Mouse (Mus musculus): ENCODE data around the gene Mobp. TPM values are rescaled to one million over a fixed set of nuclear protein-coding genes. Genes with fewer than 3 reads are reported as not detected.

Gene Mobp
- polyA plus RNA-seq, 1 experiment from 2014 or later, result not detected

DNA sequence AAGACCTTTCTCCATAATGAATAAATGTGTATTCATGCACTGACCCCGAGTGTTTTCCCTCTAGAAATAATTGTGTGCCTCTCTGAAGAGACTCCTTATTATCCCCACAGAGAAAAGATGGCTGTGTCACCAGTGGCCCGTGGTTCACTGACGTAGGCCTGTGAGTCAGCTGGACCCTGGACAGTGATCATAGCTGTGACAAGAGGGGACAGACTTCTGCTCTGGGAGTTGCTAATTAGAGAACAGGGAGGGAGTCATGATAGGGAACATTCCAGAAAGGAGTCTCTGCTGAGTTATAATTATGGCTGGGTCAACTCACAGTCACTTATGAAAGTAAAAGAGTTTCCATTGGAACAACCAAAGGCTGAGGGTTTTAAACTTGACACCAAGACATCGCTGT lies 61.4 kb downstream of the Mobp start:
- Histone ChIP-seq H3K4me1 (replicated peaks) (peaks cover 18% of the 10 kb centered on the region; the same call in 1 of the 2 replicates), H3K4me2 (no peak overlapping the region), H3K27ac (ENCODE audit: poor library complexity, severe bottlenecking) (no peak overlapping the region), H3K4me3 (no peak overlapping the region), H3K27me3 (replicated peaks) (no peaks in the 10 kb centered on the region), H3K9ac (no peak overlapping the region), H3K36me3 (no peaks in the 10 kb centered on the region), H3K9me3 (replicated peaks) (no peaks in the 10 kb centered on the region)
- WGBS, result 53% methylated on average over 4 of the region's 4 CpGs
- no peak for ATAC-seq (ENCODE audit: insufficient number of reproducible peaks, low FRiP score)

DNA sequence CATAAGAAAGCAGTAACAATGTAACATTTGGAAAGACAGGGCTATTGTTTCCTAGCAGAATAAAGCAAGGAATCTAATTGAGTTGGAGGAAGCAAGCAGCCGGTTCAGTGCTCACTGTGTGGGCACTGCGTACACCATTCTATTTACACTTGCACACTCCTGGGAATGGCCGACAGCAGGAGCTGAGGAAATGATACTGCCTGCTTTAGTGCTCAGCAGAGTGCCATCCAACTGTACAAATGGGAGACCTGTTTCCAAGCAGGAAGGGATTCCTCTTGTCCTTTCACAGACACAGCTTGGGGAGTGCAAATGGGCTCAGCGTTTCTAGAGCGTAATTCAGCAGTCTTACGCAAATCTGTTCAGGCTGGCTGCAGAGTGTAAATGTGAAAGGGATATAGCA lies 63.4 kb downstream of the Mobp start:
- Histone ChIP-seq H3K4me3 (no peak overlapping the region), H3K4me2 (no peak overlapping the region), H3K9me3 (replicated peaks) (no peaks in the 10 kb centered on the region), H3K36me3 (no peaks in the 10 kb centered on the region), H3K9ac (no peak overlapping the region), H3K27me3 (replicated peaks) (no peaks in the 10 kb centered on the region), H3K27ac (ENCODE audit: poor library complexity, severe bottlenecking) (no peak overlapping the region), H3K4me1 (replicated peaks) (peaks cover 18% of the 10 kb centered on the region; the same call in 1 of the 2 replicates)
- 82% methylated on average over 6 of the region's 6 CpGs for WGBS
- ATAC-seq (ENCODE audit: insufficient number of reproducible peaks, low FRiP score), result no peak

- Histone ChIP-seq H3K27ac (ENCODE audit: poor library complexity, severe bottlenecking) (no peak overlapping the region), H3K4me2 (no peak overlapping the region)
- WGBS, result 66% methylated on average over 11 of the region's 11 CpGs
These were observed 65.5 kb downstream of the Mobp start for GRCm38 (mm10) chr9:120214978-120215495.

GRCm38 (mm10) chr9:120219411-120219810 lies 69.9 kb downstream of the Mobp start:
- no peak overlapping the region for H3K4me2 ChIP-seq
- H3K9me3 ChIP-seq (replicated peaks), result no peaks in the 10 kb centered on the region
- H3K9ac ChIP-seq, result no peak overlapping the region
- no peaks in the 10 kb centered on the region for H3K36me3 ChIP-seq
- WGBS, result 40% methylated on average over 3 of the region's 3 CpGs
- no peak overlapping the region; the same call in 1 of the 2 replicates for H3K27ac ChIP-seq (ENCODE audit: poor library complexity, severe bottlenecking)
- peaks cover 30% of the 10 kb centered on the region for H3K4me1 ChIP-seq (replicated peaks)
- ATAC-seq (ENCODE audit: insufficient number of reproducible peaks, low FRiP score), result no peak
- H3K27me3 ChIP-seq (replicated peaks), result no peaks in the 10 kb centered on the region
- H3K4me3 ChIP-seq, result no peak overlapping the region

More at GRCm38 (mm10) chr9:120214978-120215495, 65.5 kb downstream of the Mobp start:
- Histone ChIP-seq H3K36me3 (no peaks in the 10 kb centered on the region), H3K4me1 (replicated peaks) (peaks cover 25% of the 10 kb centered on the region), H3K4me3 (no peak overlapping the region), H3K9me3 (replicated peaks) (no peaks in the 10 kb centered on the region), H3K27me3 (replicated peaks) (no peaks in the 10 kb centered on the region), H3K9ac (no peak overlapping the region)
- ATAC-seq (ENCODE audit: insufficient number of reproducible peaks, low FRiP score), result no peak

Other genes with a start within 250 kb of the Mobp start
- gene Gorasp1, start 212.1 kb upstream of the Mobp start, polyA plus RNA-seq (2016; fragmentation: Nextera tagmentation; extraction: Ambion mirVana), result 21.7 and 21.8 TPM in 2 replicates
- gene Ttc21a, start 212.1 kb upstream of the Mobp start, polyA plus RNA-seq (2016; fragmentation: Nextera tagmentation; extraction: Ambion mirVana), result 0.23 and 0.53 TPM in 2 replicates
- 8.2 TPM in 2 replicates for gene Csrnp1, start 165.0 kb upstream of the Mobp start, polyA plus RNA-seq (2016; fragmentation: Nextera tagmentation; extraction: Ambion mirVana)
- gene Xirp1, start 126.1 kb upstream of the Mobp start, polyA plus RNA-seq (2016; fragmentation: Nextera tagmentation; extraction: Ambion mirVana), result 82.9 and 92.6 TPM in 2 replicates
- 4.4 and 4.9 TPM in 2 replicates for gene Cx3cr1, start 79.8 kb upstream of the Mobp start, polyA plus RNA-seq (2016; fragmentation: Nextera tagmentation; extraction: Ambion mirVana)
- not detected in 2 replicates for gene Ccr8, start 57.6 kb upstream of the Mobp start, polyA plus RNA-seq (2016; fragmentation: Nextera tagmentation; extraction: Ambion mirVana)
- 24.9 and 26.2 TPM in 2 replicates for gene Slc25a38, start 39.3 kb upstream of the Mobp start, polyA plus RNA-seq (2016; fragmentation: Nextera tagmentation; extraction: Ambion mirVana)
- gene Rpsa, start 22.0 kb upstream of the Mobp start, polyA plus RNA-seq (2016; fragmentation: Nextera tagmentation; extraction: Ambion mirVana), result 764 and 771 TPM in 2 replicates
- 0.95 and 1.1 TPM in 2 replicates for gene Myrip, start 151.8 kb downstream of the Mobp start, polyA plus RNA-seq (2016; fragmentation: Nextera tagmentation; extraction: Ambion mirVana)